Mouse (Mus musculus): ENCODE measurements at regions not wholly inside any gene's neighbourhood (a gene's known extent, or its start where the extent isn't known, plus 50 kb on each side); places are given as distances from the start of the nearest gene placed in this dataset.

- no peaks in the 10 kb centered on the region for H3K27me3 ChIP-seq (replicated peaks; ENCODE audit: control insufficient read depth, insufficient read depth, low read length)
- WGBS, result 84% methylated on average over 8 of the region's 8 CpGs
- no peak for ATAC-seq
- no peaks in the 10 kb centered on the region for H3K36me3 ChIP-seq (ENCODE audit: control insufficient read depth, insufficient read depth, low read length)
- no peak overlapping the region for H3K4me3 ChIP-seq (ENCODE audit: low read length)
- no peaks in the 10 kb centered on the region for H3K4me1 ChIP-seq (ENCODE audit: control insufficient read depth, insufficient read depth, low read length)
- H3K9me3 ChIP-seq (ENCODE audit: control insufficient read depth, low read length), result no peaks in the 10 kb centered on the region
- H3K27ac ChIP-seq (ENCODE audit: low read length), result no peak overlapping the region
- no peak overlapping the region for H3K4me2 ChIP-seq (ENCODE audit: low read depth, low read length)
- no peak overlapping the region for H3K9ac ChIP-seq (ENCODE audit: low read depth, low read length)
Measured at GRCm38 (mm10) chr15:74396029-74396428, 240.1 kb downstream of the Mroh4 start.

- Histone ChIP-seq H3K9me3 (ENCODE audit: control insufficient read depth, low read length) (no peaks in the 10 kb centered on the region), H3K27me3 (replicated peaks; ENCODE audit: control insufficient read depth, insufficient read depth, low read length) (no peaks in the 10 kb centered on the region), H3K4me1 (ENCODE audit: control insufficient read depth, insufficient read depth, low read length) (no peaks in the 10 kb centered on the region), H3K4me3 (ENCODE audit: low read length) (no peak overlapping the region), H3K9ac (ENCODE audit: low read depth, low read length) (no peak overlapping the region), H3K27ac (ENCODE audit: low read length) (no peak overlapping the region), H3K36me3 (ENCODE audit: control insufficient read depth, insufficient read depth, low read length) (no peaks in the 10 kb centered on the region), H3K4me2 (ENCODE audit: low read depth, low read length) (no peak overlapping the region)
- 16% methylated on average over 3 of the region's 3 CpGs for WGBS
- no peak for ATAC-seq
Measured at GRCm38 (mm10) chr15:74387533-74387932, 248.6 kb downstream of the Mroh4 start.

DNA sequence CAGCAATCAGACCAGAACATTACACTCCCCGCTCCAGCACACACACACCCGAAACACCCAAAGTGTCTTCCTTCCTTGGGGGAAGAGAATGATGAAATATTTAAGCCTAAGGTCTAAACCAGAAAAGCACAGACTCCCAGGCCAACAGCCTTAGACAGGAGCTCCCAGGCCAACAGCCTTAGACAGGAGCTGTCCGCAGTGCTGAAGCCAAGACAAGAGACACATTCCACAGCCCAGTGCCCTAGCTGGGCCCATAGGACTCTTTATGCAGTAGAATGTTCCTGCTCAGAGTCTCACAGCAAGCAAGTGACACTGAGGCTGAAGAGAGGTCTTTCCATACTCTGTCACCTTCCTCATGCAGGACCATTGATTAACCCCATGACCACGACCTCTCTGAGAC lies 253.6 kb downstream of the Mroh4 start:
- H3K27me3 ChIP-seq (replicated peaks; ENCODE audit: control insufficient read depth, insufficient read depth, low read length), result no peaks in the 10 kb centered on the region
- H3K9me3 ChIP-seq (ENCODE audit: control insufficient read depth, low read length), result no peaks in the 10 kb centered on the region
- 65% methylated on average over 4 of the region's 4 CpGs for WGBS
- no peak overlapping the region for H3K4me2 ChIP-seq (ENCODE audit: low read depth, low read length)
- H3K9ac ChIP-seq (ENCODE audit: low read depth, low read length), result no peak overlapping the region
- H3K4me3 ChIP-seq (ENCODE audit: low read length), result no peak overlapping the region
- no peaks in the 10 kb centered on the region for H3K36me3 ChIP-seq (ENCODE audit: control insufficient read depth, insufficient read depth, low read length)
- H3K27ac ChIP-seq (ENCODE audit: low read length), result no peak overlapping the region
- no peak for ATAC-seq
- H3K4me1 ChIP-seq (ENCODE audit: control insufficient read depth, insufficient read depth, low read length), result no peaks in the 10 kb centered on the region

DNA sequence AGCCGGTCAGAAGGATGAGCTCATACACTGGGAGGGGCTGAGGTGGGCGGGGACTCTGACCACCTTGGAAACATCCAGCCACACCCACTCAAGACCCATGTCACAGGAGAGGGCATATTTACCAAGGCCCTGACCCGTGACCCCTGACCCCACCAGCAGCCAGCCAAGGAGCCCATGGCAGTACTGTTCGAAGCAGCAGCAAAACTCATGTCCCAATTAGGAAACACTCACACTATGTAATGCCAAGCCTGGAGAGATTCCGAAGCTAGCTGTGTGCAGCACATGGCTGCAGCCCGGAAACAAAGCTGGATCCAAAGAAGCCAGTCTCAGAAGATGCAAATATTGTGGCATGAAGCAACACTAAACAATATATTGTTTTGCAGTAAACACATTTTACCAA lies 256.8 kb downstream of the Mroh4 start:
- ATAC-seq, result no peak
- Histone ChIP-seq H3K9me3 (ENCODE audit: control insufficient read depth, low read length) (no peaks in the 10 kb centered on the region), H3K9ac (ENCODE audit: low read depth, low read length) (no peak overlapping the region), H3K36me3 (ENCODE audit: control insufficient read depth, insufficient read depth, low read length) (no peaks in the 10 kb centered on the region), H3K4me1 (ENCODE audit: control insufficient read depth, insufficient read depth, low read length) (no peaks in the 10 kb centered on the region), H3K4me3 (ENCODE audit: low read length) (no peak overlapping the region), H3K27me3 (replicated peaks; ENCODE audit: control insufficient read depth, insufficient read depth, low read length) (no peaks in the 10 kb centered on the region), H3K4me2 (ENCODE audit: low read depth, low read length) (no peak overlapping the region), H3K27ac (ENCODE audit: low read length) (no peak overlapping the region)
- 79% methylated on average over 6 of the region's 6 CpGs for WGBS

DNA sequence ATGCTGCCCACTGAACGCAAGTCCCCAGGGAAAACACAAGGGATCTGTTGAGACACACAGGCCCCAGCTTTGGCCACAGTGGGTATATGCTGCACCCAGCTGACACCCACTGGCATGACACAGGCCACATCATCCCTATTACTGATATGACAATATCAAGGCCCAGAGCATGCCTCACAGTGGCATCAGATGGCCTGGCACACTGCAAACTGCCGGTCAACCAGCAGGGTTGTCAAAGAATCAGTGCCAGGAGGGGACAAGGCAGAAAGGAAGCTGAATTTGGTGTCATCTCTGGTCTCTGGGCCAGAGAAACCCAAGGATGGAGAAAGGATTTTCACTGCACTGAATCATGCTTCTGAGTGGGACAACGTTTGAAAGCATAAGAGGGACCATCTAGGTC lies 266.7 kb downstream of the Mroh4 start:
- 74% methylated on average over 3 of the region's 3 CpGs for WGBS
- no peak overlapping the region for H3K4me2 ChIP-seq (ENCODE audit: low read depth, low read length)
- no peak overlapping the region for H3K9ac ChIP-seq (ENCODE audit: low read depth, low read length)
- no peak for ATAC-seq
- H3K27ac ChIP-seq (ENCODE audit: low read length), result no peak overlapping the region
- H3K4me1 ChIP-seq (ENCODE audit: control insufficient read depth, insufficient read depth, low read length), result no peaks in the 10 kb centered on the region
- H3K4me3 ChIP-seq (ENCODE audit: low read length), result no peak overlapping the region
- no peaks in the 10 kb centered on the region for H3K9me3 ChIP-seq (ENCODE audit: control insufficient read depth, low read length)
- no peaks in the 10 kb centered on the region for H3K27me3 ChIP-seq (replicated peaks; ENCODE audit: control insufficient read depth, insufficient read depth, low read length)
- no peaks in the 10 kb centered on the region for H3K36me3 ChIP-seq (ENCODE audit: control insufficient read depth, insufficient read depth, low read length)

DNA sequence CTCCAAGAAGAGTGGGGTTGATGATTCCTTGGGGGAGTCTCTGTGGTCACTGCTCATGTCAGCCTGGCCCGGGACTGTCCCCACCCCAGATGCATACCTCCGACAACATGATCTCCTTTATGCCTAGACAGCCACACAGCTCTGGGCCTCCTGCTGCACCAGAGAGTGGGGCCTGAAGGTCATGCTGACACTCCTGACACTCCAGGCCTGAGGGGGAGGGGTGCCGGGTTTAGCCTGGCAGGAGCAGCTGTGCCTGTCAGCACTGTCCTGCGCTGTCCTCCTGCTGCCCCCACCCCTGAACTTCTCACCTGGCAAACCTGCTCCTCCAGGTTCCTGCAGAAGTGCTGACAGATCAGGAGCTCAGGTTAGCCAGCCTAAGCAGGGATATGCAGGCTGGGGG lies 288.2 kb downstream of the Mroh4 start:
- no peaks in the 10 kb centered on the region for H3K9me3 ChIP-seq (ENCODE audit: control insufficient read depth, low read length)
- H3K36me3 ChIP-seq (ENCODE audit: control insufficient read depth, insufficient read depth, low read length), result no peaks in the 10 kb centered on the region
- ATAC-seq, result no peak
- H3K4me3 ChIP-seq (ENCODE audit: low read length), result no peak overlapping the region
- no peak overlapping the region for H3K9ac ChIP-seq (ENCODE audit: low read depth, low read length)
- no peaks in the 10 kb centered on the region for H3K27me3 ChIP-seq (replicated peaks; ENCODE audit: control insufficient read depth, insufficient read depth, low read length)
- H3K27ac ChIP-seq (ENCODE audit: low read length), result no peak overlapping the region
- WGBS, result 36% methylated on average over 4 of the region's 4 CpGs
- no peak overlapping the region for H3K4me2 ChIP-seq (ENCODE audit: low read depth, low read length)
- no peaks in the 10 kb centered on the region for H3K4me1 ChIP-seq (ENCODE audit: control insufficient read depth, insufficient read depth, low read length)

DNA sequence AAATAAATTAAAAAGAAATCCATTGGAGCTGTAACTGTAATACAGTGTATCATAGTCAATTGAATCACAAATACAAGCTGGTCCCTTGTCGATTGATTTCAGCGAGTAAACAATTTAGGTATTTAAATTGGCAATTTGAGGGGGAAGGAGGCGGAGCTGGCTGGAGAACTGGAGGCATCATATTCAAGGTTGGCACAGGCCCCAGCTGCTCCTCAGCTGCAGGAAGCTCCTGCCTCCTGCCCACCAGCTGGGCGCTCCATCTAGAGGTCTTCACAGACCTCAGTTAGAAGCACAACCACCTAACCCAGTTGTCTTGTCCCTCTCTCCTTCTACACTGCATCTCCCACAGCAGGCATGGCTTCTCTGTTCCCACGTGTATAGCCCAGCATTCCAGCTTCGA lies 292.6 kb downstream of the Mroh4 start:
- H3K4me3 ChIP-seq (ENCODE audit: low read length), result no peak overlapping the region
- WGBS, result 67% methylated on average over 6 of the region's 6 CpGs
- no peak overlapping the region for H3K27ac ChIP-seq (ENCODE audit: low read length)
- H3K4me1 ChIP-seq (ENCODE audit: control insufficient read depth, insufficient read depth, low read length), result no peaks in the 10 kb centered on the region
- H3K9me3 ChIP-seq (ENCODE audit: control insufficient read depth, low read length), result no peaks in the 10 kb centered on the region
- H3K4me2 ChIP-seq (ENCODE audit: low read depth, low read length), result no peak overlapping the region
- no peaks in the 10 kb centered on the region for H3K27me3 ChIP-seq (replicated peaks; ENCODE audit: control insufficient read depth, insufficient read depth, low read length)
- no peaks in the 10 kb centered on the region for H3K36me3 ChIP-seq (ENCODE audit: control insufficient read depth, insufficient read depth, low read length)
- no peak overlapping the region for H3K9ac ChIP-seq (ENCODE audit: low read depth, low read length)
- ATAC-seq, result no peak

- Histone ChIP-seq H3K27ac (ENCODE audit: low read length) (no peak overlapping the region), H3K36me3 (ENCODE audit: control insufficient read depth, insufficient read depth, low read length) (no peaks in the 10 kb centered on the region), H3K4me3 (ENCODE audit: low read length) (no peak overlapping the region), H3K9me3 (ENCODE audit: control insufficient read depth, low read length) (no peaks in the 10 kb centered on the region), H3K9ac (ENCODE audit: low read depth, low read length) (no peak overlapping the region), H3K27me3 (replicated peaks; ENCODE audit: control insufficient read depth, insufficient read depth, low read length) (no peaks in the 10 kb centered on the region), H3K4me2 (ENCODE audit: low read depth, low read length) (no peak overlapping the region), H3K4me1 (ENCODE audit: control insufficient read depth, insufficient read depth, low read length) (no peaks in the 10 kb centered on the region)
- ATAC-seq, result no peak
Measured at GRCm38 (mm10) chr15:74333846-74334245, 302.3 kb downstream of the Mroh4 start.

DNA sequence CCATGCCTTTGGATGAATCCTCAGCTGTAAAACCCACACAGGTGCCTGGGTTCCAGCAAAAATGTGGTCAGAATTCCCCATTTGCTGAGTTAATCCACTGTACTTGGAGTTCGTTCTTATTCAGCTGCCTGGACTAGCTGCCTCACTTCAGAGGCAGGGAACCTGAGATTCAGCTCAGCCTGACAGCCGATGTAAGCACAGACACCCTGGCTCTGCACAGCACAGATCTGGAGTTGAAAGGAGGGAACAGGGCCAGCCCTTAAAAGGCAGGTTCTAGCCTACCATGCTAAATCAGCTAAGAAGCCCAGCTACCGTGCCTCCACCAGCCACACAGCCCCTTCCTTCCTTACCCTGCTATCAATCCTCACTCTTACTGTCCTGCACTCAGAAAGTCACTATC lies 306.0 kb downstream of the Mroh4 start:
- no peak for ATAC-seq
- H3K36me3 ChIP-seq (ENCODE audit: control insufficient read depth, insufficient read depth, low read length), result no peaks in the 10 kb centered on the region
- H3K9me3 ChIP-seq (ENCODE audit: control insufficient read depth, low read length), result no peaks in the 10 kb centered on the region
- no peak overlapping the region for H3K27ac ChIP-seq (ENCODE audit: low read length)
- no peak overlapping the region for H3K4me3 ChIP-seq (ENCODE audit: low read length)
- no peaks in the 10 kb centered on the region for H3K4me1 ChIP-seq (ENCODE audit: control insufficient read depth, insufficient read depth, low read length)
- H3K27me3 ChIP-seq (replicated peaks; ENCODE audit: control insufficient read depth, insufficient read depth, low read length), result no peaks in the 10 kb centered on the region
- 57% methylated on average over 3 of the region's 3 CpGs for whole genome bisulfite sequencing
- no peak overlapping the region for H3K4me2 ChIP-seq (ENCODE audit: low read depth, low read length)
- no peak overlapping the region for H3K9ac ChIP-seq (ENCODE audit: low read depth, low read length)

GRCm38 (mm10) chr15:74329221-74329620 lies 306.9 kb downstream of the Mroh4 start:
- Histone ChIP-seq H3K4me1 (ENCODE audit: control insufficient read depth, insufficient read depth, low read length) (no peaks in the 10 kb centered on the region), H3K27ac (ENCODE audit: low read length) (no peak overlapping the region), H3K4me2 (ENCODE audit: low read depth, low read length) (no peak overlapping the region), H3K9ac (ENCODE audit: low read depth, low read length) (no peak overlapping the region), H3K4me3 (ENCODE audit: low read length) (no peak overlapping the region), H3K27me3 (replicated peaks; ENCODE audit: control insufficient read depth, insufficient read depth, low read length) (no peaks in the 10 kb centered on the region), H3K36me3 (ENCODE audit: control insufficient read depth, insufficient read depth, low read length) (no peaks in the 10 kb centered on the region), H3K9me3 (ENCODE audit: control insufficient read depth, low read length) (no peaks in the 10 kb centered on the region)
- WGBS, result 77% methylated on average over 14 of the region's 14 CpGs
- no peak for ATAC-seq
